19 mouse cellular contexts compared by ENCODE assay signal in genomic region chr12:58556741-58557140, GRCm38 (mm10).
DNase-seq lines count a peak whose midpoint lies in the region; ATAC-seq and TF ChIP-seq lines count a peak whose summit lies in the region.
"Had no signal": no experiment of that assay in that cellular context is flagged by ENCODE, and none has a peak within 500 bp of the region (broad histone marks: within the 10 kb centered on the region; RNA-seq: fewer than 3 reads in every experiment).

No protein-coding gene starts in this region.

- no peaks in the 10 kb centered on the region for H3K9me3 ChIP-seq in limb, embryonic 15.5 days
- no peaks in the 10 kb centered on the region for H3K9me3 ChIP-seq in limb, embryonic 10.5 days (replicated peaks)
- no peaks in the 10 kb centered on the region for H3K9me3 ChIP-seq in stomach, embryonic 15.5 days
- no peaks in the 10 kb centered on the region for H3K9me3 ChIP-seq in stomach, postnatal 0 days (ENCODE audit: control insufficient read depth, low read length)
- H3K9me3 ChIP-seq in heart, embryonic 10.5 days: no peaks in the 10 kb centered on the region
- H3K9me3 ChIP-seq: forebrain, embryonic 15.5 days; heart, embryonic 12.5 days; hindbrain, embryonic 10.5 days; intestine, embryonic 15.5 days had no signal

- TF ChIP-seq EP300 in stomach, postnatal 0 days (optimal IDR thresholded peaks at IDR 0.05): no peak

- peak overlapping the region; percentile 8; the same call in 1 of the 2 replicates for H3K27ac ChIP-seq in limb, embryonic 15.5 days
- no peak overlapping the region for H3K27ac ChIP-seq in limb, embryonic 10.5 days
- H3K27ac ChIP-seq in stomach, embryonic 15.5 days: peak overlapping the region; percentile 11; the same call in 1 of the 2 replicates
- H3K27ac ChIP-seq in stomach, postnatal 0 days (replicated peaks): no peak overlapping the region
- H3K27ac ChIP-seq in embryonic fibroblast, embryonic 13.5 days (ENCODE audit: insufficient read depth, low read length): peak overlapping the region; percentile 94
- no peak overlapping the region for H3K27ac ChIP-seq in heart, embryonic 10.5 days
- H3K27ac ChIP-seq: forebrain, embryonic 15.5 days; heart, adult 2 months; hindbrain, embryonic 10.5 days; hindbrain, embryonic 14.5 days; intestine, embryonic 15.5 days had no signal

- DNase-seq in limb, embryonic 10.5 days (ENCODE audit: low spot score): no peak
- DNase-seq in stomach, postnatal 0 days (ENCODE audit: low spot score): no peak
- no peak for DNase-seq in testis, postnatal 10 days (ENCODE audit: low spot score)
- no peak for DNase-seq in heart, embryonic 10.5 days (ENCODE audit: low spot score)
- DNase-seq: adrenal gland, postnatal 10 days; B cell, adult 2 months; cerebellum, adult 18-20 months; cerebellum, postnatal 10 days; gastrocnemius, postnatal 14 days; heart, adult 2 months had no signal

- TF ChIP-seq CTCF in stomach, postnatal 0 days (IDR thresholded peaks at IDR 0.05; ENCODE audit: low read depth): no peak
- TF ChIP-seq CTCF in embryonic fibroblast, embryonic 13.5 days (IDR thresholded peaks at IDR 0.05; ENCODE audit: borderline replicate concordance, insufficient read depth, low read length): no peak

- no peak overlapping the region for H3K4me3 ChIP-seq in limb, embryonic 15.5 days
- no peak overlapping the region for H3K4me3 ChIP-seq in limb, embryonic 10.5 days
- H3K4me3 ChIP-seq in stomach, embryonic 15.5 days (replicated peaks): no peak overlapping the region
- H3K4me3 ChIP-seq in stomach, postnatal 0 days (ENCODE audit: low read depth, low read length): no peak overlapping the region
- H3K4me3 ChIP-seq in embryonic fibroblast, embryonic 13.5 days (ENCODE audit: insufficient read depth, low read length): no peak overlapping the region
- H3K4me3 ChIP-seq in heart, embryonic 10.5 days: no peak overlapping the region
- H3K4me3 ChIP-seq: forebrain, embryonic 15.5 days; heart, adult 2 months; heart, embryonic 12.5 days; hindbrain, embryonic 10.5 days; intestine, embryonic 15.5 days had no signal

- no peak overlapping the region for H3K4me2 ChIP-seq in limb, embryonic 15.5 days
- H3K4me2 ChIP-seq in stomach, embryonic 15.5 days: no peak overlapping the region
- H3K4me2 ChIP-seq in stomach, postnatal 0 days (replicated peaks; ENCODE audit: low read depth): no peak overlapping the region
- H3K4me2 ChIP-seq: forebrain, embryonic 15.5 days; heart, embryonic 12.5 days; hindbrain, embryonic 14.5 days; intestine, embryonic 15.5 days had no signal

- H3K9ac ChIP-seq in limb, embryonic 15.5 days: no peak overlapping the region
- H3K9ac ChIP-seq in stomach, embryonic 15.5 days: no peak overlapping the region
- no peak overlapping the region for H3K9ac ChIP-seq in stomach, postnatal 0 days (ENCODE audit: low read length)
- H3K9ac ChIP-seq: forebrain, embryonic 15.5 days; heart, embryonic 12.5 days; hindbrain, embryonic 14.5 days; intestine, embryonic 15.5 days had no signal

- 53% methylated on average over 4 of the region's 4 CpGs for WGBS in limb, embryonic 15.5 days
- WGBS in limb, embryonic 10.5 days: 85% methylated on average over 4 of the region's 4 CpGs
- 56% methylated on average over 4 of the region's 4 CpGs for WGBS in stomach, embryonic 15.5 days
- WGBS in stomach, postnatal 0 days: 34% methylated on average over 4 of the region's 4 CpGs
- 61% methylated on average over 4 of the region's 4 CpGs for WGBS in heart, embryonic 10.5 days

- H3K36me3 ChIP-seq in limb, embryonic 15.5 days: no peaks in the 10 kb centered on the region
- no peaks in the 10 kb centered on the region for H3K36me3 ChIP-seq in limb, embryonic 10.5 days
- H3K36me3 ChIP-seq in stomach, embryonic 15.5 days: no peaks in the 10 kb centered on the region
- H3K36me3 ChIP-seq in stomach, postnatal 0 days (ENCODE audit: control insufficient read depth, insufficient read depth, low read length): no peaks in the 10 kb centered on the region
- no peaks in the 10 kb centered on the region for H3K36me3 ChIP-seq in heart, embryonic 10.5 days
- H3K36me3 ChIP-seq: forebrain, embryonic 15.5 days; heart, embryonic 12.5 days; hindbrain, embryonic 10.5 days; intestine, embryonic 15.5 days had no signal

- no peak for TF ChIP-seq POLR2A in embryonic fibroblast, embryonic 13.5 days (IDR thresholded peaks at IDR 0.05; ENCODE audit: low read depth, low read length)

- no peaks in the 10 kb centered on the region for H3K27me3 ChIP-seq in limb, embryonic 15.5 days
- no peaks in the 10 kb centered on the region for H3K27me3 ChIP-seq in limb, embryonic 10.5 days (ENCODE audit: low read depth, poor library complexity, severe bottlenecking)
- H3K27me3 ChIP-seq in stomach, embryonic 15.5 days (replicated peaks): no peaks in the 10 kb centered on the region
- no peaks in the 10 kb centered on the region for H3K27me3 ChIP-seq in stomach, postnatal 0 days (ENCODE audit: control insufficient read depth, insufficient read depth, low read length)
- no peaks in the 10 kb centered on the region for H3K27me3 ChIP-seq in heart, embryonic 10.5 days (ENCODE audit: insufficient read depth, poor library complexity, severe bottlenecking)
- H3K27me3 ChIP-seq: forebrain, embryonic 15.5 days; heart, embryonic 12.5 days; intestine, embryonic 15.5 days had no signal

- H3K4me1 ChIP-seq in limb, embryonic 15.5 days: peaks cover 12% of the 10 kb centered on the region; the same call in 1 of the 2 replicates
- H3K4me1 ChIP-seq in limb, embryonic 10.5 days: no peaks in the 10 kb centered on the region
- H3K4me1 ChIP-seq in stomach, embryonic 15.5 days: no peaks in the 10 kb centered on the region
- no peaks in the 10 kb centered on the region; the same call in 1 of the 2 replicates for H3K4me1 ChIP-seq in stomach, postnatal 0 days (replicated peaks; ENCODE audit: control insufficient read depth, insufficient read depth)
- peaks cover 10% of the 10 kb centered on the region for H3K4me1 ChIP-seq in embryonic fibroblast, embryonic 13.5 days (ENCODE audit: control insufficient read depth, insufficient read depth, low read length)
- no peaks in the 10 kb centered on the region for H3K4me1 ChIP-seq in heart, embryonic 10.5 days
- H3K4me1 ChIP-seq: heart, embryonic 12.5 days; hindbrain, embryonic 10.5 days had no signal

- no peak for ATAC-seq in limb, embryonic 15.5 days (ENCODE audit: insufficient number of reproducible peaks, low FRiP score, low TSS enrichment, low read depth)
- ATAC-seq in stomach, embryonic 15.5 days (ENCODE audit: insufficient read depth, low FRiP score, low read depth): no peak
- ATAC-seq in stomach, postnatal 0 days (ENCODE audit: low FRiP score, low TSS enrichment): no peak
- ATAC-seq: CD4-positive, CD25-positive, alpha-beta regulatory T cell, adult 4 months; forebrain, embryonic 15.5 days; intestine, embryonic 15.5 days had no signal

Comparison
In these comparisons a context has a peak if more than half of its experiments do, and no peak if none do; other contexts are left out.
1. H3K27ac ChIP-seq: peak in limb, embryonic 15.5 days (single experiment), stomach, embryonic 15.5 days (single experiment) and embryonic fibroblast, embryonic 13.5 days (single experiment); none in limb, embryonic 10.5 days (single experiment), stomach, postnatal 0 days (single experiment) and heart, embryonic 10.5 days (single experiment).